Mouse (Mus musculus): ENCODE data around the gene Methig1. TPM values are rescaled to one million over a fixed set of nuclear protein-coding genes. Genes with fewer than 3 reads are reported as not detected.
"Not testable (repeated sequence)": the region's sequence is repeated elsewhere in the genome, so short reads cannot be mapped to it uniquely, and the experiment has no call there.

Gene Methig1
- polyA plus RNA-seq, 1 experiment from 2014 or later = not detected

DNA sequence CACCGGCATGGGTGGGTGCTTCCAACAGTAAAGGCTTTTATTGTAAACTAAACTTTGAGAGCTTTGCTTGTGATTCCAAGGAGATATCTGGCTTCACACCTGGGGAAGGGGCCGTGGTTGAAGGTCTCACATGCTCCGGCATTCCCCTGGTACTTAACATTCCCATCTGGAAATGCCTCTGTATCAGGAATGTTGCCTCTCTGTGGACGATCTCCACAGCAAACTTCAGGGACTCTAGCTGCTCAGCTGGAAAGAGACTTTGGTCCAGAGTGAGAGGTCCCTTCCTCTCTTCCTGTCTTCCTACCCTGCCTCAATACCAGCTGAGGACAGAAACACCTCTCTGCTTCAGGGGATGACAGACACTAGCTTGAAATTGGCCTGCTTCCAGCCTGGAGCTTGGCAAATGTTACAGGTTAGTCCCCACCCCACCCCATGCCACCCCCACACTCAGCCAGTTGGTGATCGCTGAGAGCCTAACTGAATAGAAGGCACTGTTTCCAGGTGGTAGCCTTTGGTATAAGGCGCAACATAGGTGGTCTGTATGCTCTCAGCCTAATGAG, 1.4 kb upstream of the Methig1 start:
- Histone ChIP-seq H3K4me2 (no peak overlapping the region), H3K9ac (ENCODE audit: low read depth, low read length) (no peak overlapping the region), H3K27ac (ENCODE audit: low read depth, low read length) (no peak overlapping the region), H3K4me1 (ENCODE audit: control insufficient read depth, insufficient read depth, low read length) (peaks cover 14% of the 10 kb centered on the region; the same call in 1 of the 2 replicates), H3K27me3 (ENCODE audit: control insufficient read depth, insufficient read depth, low read length) (no peaks in the 10 kb centered on the region), H3K36me3 (ENCODE audit: control insufficient read depth, insufficient read depth, low read length) (no peaks in the 10 kb centered on the region), H3K4me3 (ENCODE audit: low read depth, low read length) (no peak overlapping the region), H3K9me3 (replicated peaks; ENCODE audit: control insufficient read depth, low read length) (no peaks in the 10 kb centered on the region)
- WGBS (ENCODE audit: insufficient replicate concordance) = 53% methylated on average over 6 of the region's 6 CpGs
- ATAC-seq (replicated peaks; ENCODE audit: insufficient number of reproducible peaks, low FRiP score, low TSS enrichment) = no peak

DNA sequence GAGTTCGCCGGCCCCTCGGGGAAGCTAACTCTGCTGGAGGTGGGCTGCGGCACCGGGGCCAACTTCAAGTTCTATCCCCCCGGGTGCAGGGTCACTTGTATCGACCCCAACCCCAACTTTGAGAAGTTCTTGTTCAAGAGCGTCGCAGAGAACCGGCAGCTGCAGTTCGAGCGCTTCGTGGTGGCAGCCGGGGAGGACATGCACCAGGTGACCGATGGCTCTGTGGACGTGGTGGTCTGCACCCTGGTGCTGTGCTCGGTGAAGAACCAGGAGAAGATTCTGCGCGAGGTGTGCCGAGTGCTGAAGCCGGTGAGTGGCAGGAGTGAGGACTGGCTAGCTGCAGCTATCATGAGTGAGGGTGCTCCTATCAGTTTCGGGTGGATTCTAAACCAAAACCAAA, 450 bp downstream of the Methig1 start:
- 80% methylated on average over 11 of the region's 22 CpGs for WGBS (ENCODE audit: insufficient replicate concordance)
- not testable (repeated sequence) for H3K9me3 ChIP-seq (replicated peaks; ENCODE audit: control insufficient read depth, low read length)

DNA sequence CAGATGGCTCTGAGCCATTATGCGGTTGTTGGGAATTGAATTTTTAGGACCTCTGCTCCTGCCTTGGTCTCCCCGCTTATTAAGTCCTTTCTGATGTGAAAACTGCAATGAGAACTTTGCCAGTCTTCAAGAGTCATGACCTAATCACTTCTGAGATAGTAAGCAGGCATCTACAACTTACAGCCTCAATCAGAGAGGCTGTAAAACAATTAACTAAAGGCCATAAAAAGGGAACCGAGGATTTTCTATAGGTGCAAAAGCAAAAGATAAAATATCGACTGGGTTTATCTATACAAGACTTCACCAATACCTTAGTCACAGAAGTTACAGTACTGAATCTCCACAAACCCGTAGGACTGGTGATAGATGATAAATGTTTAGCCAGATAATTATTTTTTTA, 2.9 kb downstream of the Methig1 start:
- H3K9ac ChIP-seq (ENCODE audit: low read depth, low read length) = no peak overlapping the region

More for the DNA sequence above, 450 bp downstream of the Methig1 start:
- not testable (repeated sequence) for H3K27ac ChIP-seq (ENCODE audit: low read depth, low read length); ATAC-seq (replicated peaks; ENCODE audit: insufficient number of reproducible peaks, low FRiP score, low TSS enrichment); H3K4me3 ChIP-seq (ENCODE audit: low read depth, low read length); H3K36me3 ChIP-seq (ENCODE audit: control insufficient read depth, insufficient read depth, low read length); H3K27me3 ChIP-seq (ENCODE audit: control insufficient read depth, insufficient read depth, low read length); H3K4me2 ChIP-seq; H3K9ac ChIP-seq (ENCODE audit: low read depth, low read length)
- peaks cover 14% of the 10 kb centered on the region; the same call in 1 of the 2 replicates for H3K4me1 ChIP-seq (ENCODE audit: control insufficient read depth, insufficient read depth, low read length)

DNA sequence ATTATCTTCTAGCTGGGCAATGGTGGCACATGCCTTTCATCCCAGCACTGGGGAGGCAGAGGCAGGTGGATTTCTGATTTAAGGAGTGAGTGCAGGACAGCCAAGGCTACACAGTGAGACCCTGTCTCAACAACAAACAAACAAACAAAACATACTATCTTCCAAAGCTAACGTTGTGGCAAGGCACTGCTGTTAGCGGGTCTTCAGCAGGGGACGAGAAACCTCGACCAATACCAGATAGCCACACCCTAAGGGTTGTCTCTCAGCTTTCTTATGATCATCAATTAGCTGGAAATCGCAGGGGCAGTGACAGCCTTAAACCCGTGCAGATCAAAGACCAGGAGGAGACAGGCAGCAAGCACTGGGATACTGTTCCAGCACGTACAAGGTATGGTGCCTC, 11.3 kb downstream of the Methig1 start, which contains the start of gene Higd1c:
Gene Higd1c, plus strand, starts transcription at position 301 of the 400 bp plus-strand sequence.
- 58% methylated on average over 7 of the region's 7 CpGs for WGBS (ENCODE audit: insufficient replicate concordance)

More for the DNA sequence above, 2.9 kb downstream of the Methig1 start:
- no peak for ATAC-seq (replicated peaks; ENCODE audit: insufficient number of reproducible peaks, low FRiP score, low TSS enrichment)
- peaks cover 9% of the 10 kb centered on the region; the same call in 1 of the 2 replicates for H3K4me1 ChIP-seq (ENCODE audit: control insufficient read depth, insufficient read depth, low read length)
- H3K4me3 ChIP-seq (ENCODE audit: low read depth, low read length) = no peak overlapping the region
- H3K9me3 ChIP-seq (replicated peaks; ENCODE audit: control insufficient read depth, low read length) = no peaks in the 10 kb centered on the region
- WGBS (ENCODE audit: insufficient replicate concordance) = 80% methylated on average over 5 of the region's 5 CpGs
- H3K27ac ChIP-seq (ENCODE audit: low read depth, low read length) = no peak overlapping the region
- no peaks in the 10 kb centered on the region for H3K36me3 ChIP-seq (ENCODE audit: control insufficient read depth, insufficient read depth, low read length)
- H3K27me3 ChIP-seq (ENCODE audit: control insufficient read depth, insufficient read depth, low read length) = no peaks in the 10 kb centered on the region
- no peak overlapping the region for H3K4me2 ChIP-seq

DNA sequence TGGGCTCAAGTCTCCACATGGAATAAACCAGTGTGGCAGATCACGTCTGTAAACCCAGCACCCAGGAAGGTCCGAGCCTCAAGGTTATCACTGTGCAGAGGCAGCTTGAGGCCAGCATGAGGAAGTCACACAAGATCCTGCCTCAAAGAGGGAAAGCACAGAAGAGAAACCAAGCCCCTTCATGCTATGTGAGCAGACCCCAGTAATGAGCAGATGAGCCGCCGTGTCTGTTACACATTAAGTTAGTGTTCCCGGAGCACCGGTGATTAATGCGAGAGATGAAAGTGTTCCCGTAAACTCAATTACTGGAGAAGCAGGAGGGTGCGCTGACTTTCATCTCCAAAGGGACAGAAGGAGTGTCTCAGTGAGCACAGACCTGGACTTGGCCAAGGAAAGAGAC, 13.0 kb downstream of the Methig1 start:
- not testable (repeated sequence) for H3K9ac ChIP-seq (ENCODE audit: low read depth, low read length)

More for the DNA sequence above, 11.3 kb downstream of the Methig1 start, which contains the start of gene Higd1c:
- no peaks in the 10 kb centered on the region for H3K9me3 ChIP-seq (replicated peaks; ENCODE audit: control insufficient read depth, low read length)
- no peaks in the 10 kb centered on the region for H3K36me3 ChIP-seq (ENCODE audit: control insufficient read depth, insufficient read depth, low read length)
- H3K27me3 ChIP-seq (ENCODE audit: control insufficient read depth, insufficient read depth, low read length) = no peaks in the 10 kb centered on the region
- no peak within 1 kb of the TSS for H3K9ac ChIP-seq (ENCODE audit: low read depth, low read length)
- H3K4me2 ChIP-seq = no peak within 1 kb of the TSS
- no peak within 1 kb of the TSS for H3K27ac ChIP-seq (ENCODE audit: low read depth, low read length)
- H3K4me3 ChIP-seq (ENCODE audit: low read depth, low read length) = no peak within 1 kb of the TSS
- no peaks in the 10 kb centered on the region for H3K4me1 ChIP-seq (ENCODE audit: control insufficient read depth, insufficient read depth, low read length)
- ATAC-seq (replicated peaks; ENCODE audit: insufficient number of reproducible peaks, low FRiP score, low TSS enrichment) = no peak

DNA sequence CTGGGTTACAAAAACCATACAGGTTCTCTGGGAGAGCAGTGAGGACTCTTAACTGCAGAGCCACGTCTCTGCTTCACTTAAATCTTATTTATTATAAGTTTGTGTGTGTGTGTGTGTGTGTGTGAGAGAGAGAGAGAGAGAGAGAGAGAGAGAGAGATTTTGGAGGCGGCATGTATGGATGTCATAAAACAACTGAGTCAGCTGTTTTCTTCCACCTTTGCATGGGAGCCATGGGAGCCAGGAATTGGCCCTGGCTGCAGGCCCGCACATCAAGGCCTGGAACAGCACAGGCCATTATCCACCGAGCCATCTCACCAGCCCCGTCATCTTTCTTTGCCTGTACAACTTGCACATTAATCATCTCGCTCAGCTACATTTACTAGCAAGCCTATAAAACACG, 14.2 kb downstream of the Methig1 start:
- H3K4me1 ChIP-seq (ENCODE audit: control insufficient read depth, insufficient read depth, low read length) = no peaks in the 10 kb centered on the region
- H3K4me2 ChIP-seq = no peak overlapping the region
- H3K27ac ChIP-seq (ENCODE audit: low read depth, low read length) = no peak overlapping the region
- H3K36me3 ChIP-seq (ENCODE audit: control insufficient read depth, insufficient read depth, low read length) = no peaks in the 10 kb centered on the region
- no peak overlapping the region for H3K9ac ChIP-seq (ENCODE audit: low read depth, low read length)
- no peak for ATAC-seq (replicated peaks; ENCODE audit: insufficient number of reproducible peaks, low FRiP score, low TSS enrichment)
- WGBS (ENCODE audit: insufficient replicate concordance) = 82% methylated on average over 7 of the region's 7 CpGs
- H3K9me3 ChIP-seq (replicated peaks; ENCODE audit: control insufficient read depth, low read length) = no peaks in the 10 kb centered on the region
- H3K27me3 ChIP-seq (ENCODE audit: control insufficient read depth, insufficient read depth, low read length) = no peaks in the 10 kb centered on the region
- no peak overlapping the region for H3K4me3 ChIP-seq (ENCODE audit: low read depth, low read length)

More for the DNA sequence above, 13.0 kb downstream of the Methig1 start:
- H3K36me3 ChIP-seq (ENCODE audit: control insufficient read depth, insufficient read depth, low read length); H3K9me3 ChIP-seq (replicated peaks; ENCODE audit: control insufficient read depth, low read length); ATAC-seq (replicated peaks; ENCODE audit: insufficient number of reproducible peaks, low FRiP score, low TSS enrichment); H3K27ac ChIP-seq (ENCODE audit: low read depth, low read length); H3K4me1 ChIP-seq (ENCODE audit: control insufficient read depth, insufficient read depth, low read length); H3K4me2 ChIP-seq; H3K27me3 ChIP-seq (ENCODE audit: control insufficient read depth, insufficient read depth, low read length); H3K4me3 ChIP-seq (ENCODE audit: low read depth, low read length): not testable (repeated sequence)
- 80% methylated on average over 8 of the region's 9 CpGs for WGBS (ENCODE audit: insufficient replicate concordance)

DNA sequence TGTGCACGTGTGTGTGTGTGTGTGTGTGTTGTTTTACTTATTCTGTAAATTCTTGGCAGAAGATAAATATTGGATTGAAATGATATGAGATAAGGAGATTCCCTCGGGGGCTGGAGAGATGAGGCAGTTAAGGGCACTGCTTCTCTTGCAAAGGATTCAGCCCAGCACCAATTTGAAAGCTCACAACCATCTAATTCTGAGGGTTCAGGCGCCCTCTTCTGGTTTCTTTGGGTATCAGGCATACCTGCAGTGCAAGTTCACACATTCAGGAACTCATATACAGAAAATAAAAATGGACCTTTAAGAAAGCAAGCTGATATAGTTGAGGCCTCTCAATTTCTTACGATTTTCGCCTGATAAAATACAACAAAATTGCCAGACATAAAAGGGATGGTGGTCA, 22.1 kb downstream of the Methig1 start:
- ATAC-seq (replicated peaks; ENCODE audit: insufficient number of reproducible peaks, low FRiP score, low TSS enrichment) = no peak
- no peak overlapping the region for H3K4me3 ChIP-seq (ENCODE audit: low read depth, low read length)
- no peak overlapping the region for H3K4me2 ChIP-seq
- no peaks in the 10 kb centered on the region for H3K36me3 ChIP-seq (ENCODE audit: control insufficient read depth, insufficient read depth, low read length)
- no peak overlapping the region for H3K9ac ChIP-seq (ENCODE audit: low read depth, low read length)
- no peaks in the 10 kb centered on the region for H3K27me3 ChIP-seq (ENCODE audit: control insufficient read depth, insufficient read depth, low read length)
- H3K9me3 ChIP-seq (replicated peaks; ENCODE audit: control insufficient read depth, low read length) = no peaks in the 10 kb centered on the region
- WGBS (ENCODE audit: insufficient replicate concordance) = 28% methylated on average over 5 of the region's 5 CpGs
- H3K27ac ChIP-seq (ENCODE audit: low read depth, low read length) = no peak overlapping the region
- H3K4me1 ChIP-seq (ENCODE audit: control insufficient read depth, insufficient read depth, low read length) = no peaks in the 10 kb centered on the region

DNA sequence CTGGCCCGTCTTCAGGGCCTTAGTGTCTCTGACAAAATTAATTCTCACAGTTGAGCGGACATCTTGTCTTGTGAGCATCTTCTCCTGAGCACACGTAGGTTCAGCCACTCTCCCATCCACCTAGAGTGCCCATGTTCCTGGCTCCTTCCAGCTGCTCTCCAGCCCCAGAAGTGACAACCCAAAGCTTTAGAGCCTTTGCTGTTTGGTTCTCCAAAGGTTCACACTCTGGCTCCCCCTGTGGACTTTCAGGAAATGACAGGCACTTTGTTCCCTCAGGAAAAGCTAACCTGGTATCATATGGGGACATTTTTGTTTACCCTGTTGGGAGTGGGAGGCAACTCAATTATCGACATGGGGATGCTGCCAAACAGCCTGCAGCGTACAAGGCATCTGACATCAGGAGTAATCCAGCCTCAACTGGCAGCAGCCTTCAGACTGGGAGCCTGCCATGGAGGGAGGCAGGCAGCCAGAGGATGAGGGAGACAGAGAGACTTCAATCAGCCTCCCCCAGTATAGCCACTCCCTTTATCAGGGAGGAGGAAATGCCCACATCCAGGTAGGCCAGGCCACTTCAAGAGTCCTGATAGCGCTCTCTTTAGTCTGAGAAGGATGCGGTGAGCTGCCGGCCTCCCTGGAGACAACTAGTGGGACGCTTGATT, 25.0 kb downstream of the Methig1 start:
- not testable (repeated sequence) for H3K27ac ChIP-seq (ENCODE audit: low read depth, low read length); H3K27me3 ChIP-seq (ENCODE audit: control insufficient read depth, insufficient read depth, low read length); H3K9ac ChIP-seq (ENCODE audit: low read depth, low read length); H3K36me3 ChIP-seq (ENCODE audit: control insufficient read depth, insufficient read depth, low read length); H3K4me3 ChIP-seq (ENCODE audit: low read depth, low read length); H3K4me2 ChIP-seq; H3K9me3 ChIP-seq (replicated peaks; ENCODE audit: control insufficient read depth, low read length); ATAC-seq (replicated peaks; ENCODE audit: insufficient number of reproducible peaks, low FRiP score, low TSS enrichment); H3K4me1 ChIP-seq (ENCODE audit: control insufficient read depth, insufficient read depth, low read length)
- 23% methylated on average over 3 of the region's 9 CpGs for WGBS (ENCODE audit: insufficient replicate concordance)

DNA sequence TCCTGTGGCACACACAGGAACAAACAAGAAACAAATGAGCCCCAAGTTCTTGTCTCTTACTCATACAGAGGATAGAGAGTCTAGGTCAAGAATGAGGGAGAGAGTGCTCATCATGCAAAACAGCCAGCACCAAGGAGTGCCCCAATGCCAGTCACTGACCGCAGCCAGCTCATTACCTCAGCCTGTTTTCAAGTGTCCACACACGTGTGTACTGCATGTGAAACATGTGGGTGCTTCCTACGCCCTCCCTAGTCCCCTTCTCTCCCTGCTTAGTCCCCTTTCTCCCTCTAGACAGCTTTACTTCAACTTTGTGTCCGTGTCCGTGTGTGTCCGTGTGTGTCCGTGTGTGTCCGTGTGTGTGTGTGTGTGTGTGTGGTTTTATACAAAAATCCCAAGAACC, 26.7 kb downstream of the Methig1 start:
- Histone ChIP-seq H3K9ac (ENCODE audit: low read depth, low read length) (no peak overlapping the region), H3K27me3 (ENCODE audit: control insufficient read depth, insufficient read depth, low read length) (no peaks in the 10 kb centered on the region), H3K9me3 (replicated peaks; ENCODE audit: control insufficient read depth, low read length) (no peaks in the 10 kb centered on the region), H3K36me3 (ENCODE audit: control insufficient read depth, insufficient read depth, low read length) (no peaks in the 10 kb centered on the region), H3K4me3 (ENCODE audit: low read depth, low read length) (no peak overlapping the region), H3K27ac (ENCODE audit: low read depth, low read length) (no peak overlapping the region), H3K4me2 (no peak overlapping the region), H3K4me1 (ENCODE audit: control insufficient read depth, insufficient read depth, low read length) (no peaks in the 10 kb centered on the region)
- ATAC-seq (replicated peaks; ENCODE audit: insufficient number of reproducible peaks, low FRiP score, low TSS enrichment) = no peak
- 87% methylated on average over 8 of the region's 8 CpGs for WGBS (ENCODE audit: insufficient replicate concordance)
